Mouse (Mus musculus) monocyte, adult 2 months (primary cell): ENCODE data around the gene Tsc22d3.
A peak's percentile ranks its signal among the peaks of the same experiment; 100 is the strongest.
"Not testable (repeated sequence)": the region's sequence is repeated elsewhere in the genome, so short reads cannot be mapped to it uniquely, and the experiment has no call there.

Source experiments
- DNase-seq, 2 experiments: peaks; one replicate each; pipeline ENCODE4 v3.0.0; 2022; ENCODE audit warnings: low spot score in 2 of 2, low read depth in 1 of 2

Tsc22d3 gene

GRCm38 (mm10) chrX:140503905-140504304, 96.6 kb downstream of the Tsc22d3 start:
- DNase-seq, result peak; percentile 58 to 59

- no peak for DNase-seq
Measured at GRCm38 (mm10) chrX:140501401-140502301, 98.8 kb downstream of the Tsc22d3 start.

- DNase-seq, result no peak
Measured at GRCm38 (mm10) chrX:140500306-140500705, 100.2 kb downstream of the Tsc22d3 start.

GRCm38 (mm10) chrX:140498431-140498830, 102.0 kb downstream of the Tsc22d3 start:
- DNase-seq, result not testable (repeated sequence)

DNA sequence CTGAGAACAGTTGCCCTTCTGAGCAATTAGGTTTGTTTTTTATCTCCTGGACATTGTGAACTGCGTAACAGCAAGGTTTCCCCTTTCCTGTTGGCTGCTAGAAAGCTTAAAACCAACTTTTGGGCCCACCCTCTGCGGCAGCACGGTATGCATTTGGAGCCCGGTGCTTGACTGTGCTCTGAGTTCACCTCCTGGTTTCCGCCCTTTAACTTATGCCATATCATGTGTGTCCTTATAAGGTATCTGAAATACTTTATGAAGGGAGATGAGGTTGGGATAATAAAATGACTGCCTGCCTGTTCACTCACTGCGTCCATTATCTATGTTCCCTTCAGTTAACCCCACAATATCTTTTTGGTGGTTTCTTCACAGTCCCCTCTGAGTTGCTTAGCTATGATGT, 106.3 kb downstream of the Tsc22d3 start:
- DNase-seq, result no peak

DNA sequence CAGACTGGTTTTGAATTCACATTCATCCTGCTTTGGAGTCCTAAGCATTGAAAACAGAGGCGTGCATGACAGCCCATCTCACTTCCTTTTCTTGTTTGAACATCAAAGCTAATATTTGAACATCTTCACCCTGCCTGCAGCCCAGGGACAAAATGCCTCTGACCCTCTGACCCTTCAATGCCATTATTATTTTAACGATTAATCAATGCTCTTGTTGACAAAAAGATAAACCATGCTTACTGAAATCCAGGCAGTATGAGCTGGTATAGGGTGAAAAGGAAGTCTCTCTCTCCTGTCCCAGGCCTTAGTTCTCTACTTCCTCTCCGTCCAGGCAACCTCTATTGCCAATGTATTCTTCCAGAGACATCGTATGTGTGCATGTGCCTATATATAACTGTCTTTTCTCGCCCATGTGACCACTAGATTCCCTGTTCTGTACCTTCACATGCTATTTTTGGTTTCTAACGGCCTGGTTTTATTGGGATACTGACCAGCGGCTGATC, 106.9 kb downstream of the Tsc22d3 start:
- no peak for DNase-seq

DNA sequence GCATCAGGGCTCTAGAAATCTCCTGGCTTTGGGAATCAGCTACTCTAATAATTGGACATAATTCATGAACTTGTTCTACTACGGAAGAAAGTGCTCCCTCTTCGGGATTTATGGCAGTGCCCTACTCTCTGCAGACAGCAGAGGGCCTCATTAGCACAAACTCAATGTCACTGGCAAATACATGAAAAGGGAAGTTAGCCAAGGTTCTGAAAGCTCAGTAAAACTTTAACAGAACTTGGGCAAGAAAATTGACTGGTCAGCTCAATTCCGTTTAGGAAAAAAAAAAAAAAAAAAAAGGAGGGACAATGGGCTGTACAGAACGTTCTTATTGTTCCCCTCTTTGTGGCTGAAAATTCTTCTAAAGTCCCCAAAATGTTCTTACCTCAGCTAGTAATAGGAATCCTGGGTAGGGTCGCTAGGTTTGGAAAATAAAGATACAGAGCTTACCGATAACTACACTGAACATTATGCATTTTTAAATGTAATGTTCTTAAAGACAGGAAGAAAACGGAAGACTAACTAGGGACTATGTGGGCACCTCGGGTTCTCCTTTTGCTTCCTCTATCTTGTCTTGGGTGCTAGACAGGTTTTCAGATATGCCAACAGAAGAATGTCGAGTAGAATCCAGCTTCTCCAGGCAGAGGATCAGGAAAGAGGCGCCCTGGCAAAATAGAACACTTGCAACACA, 108.4 kb downstream of the Tsc22d3 start:
- DNase-seq, result no peak

DNA sequence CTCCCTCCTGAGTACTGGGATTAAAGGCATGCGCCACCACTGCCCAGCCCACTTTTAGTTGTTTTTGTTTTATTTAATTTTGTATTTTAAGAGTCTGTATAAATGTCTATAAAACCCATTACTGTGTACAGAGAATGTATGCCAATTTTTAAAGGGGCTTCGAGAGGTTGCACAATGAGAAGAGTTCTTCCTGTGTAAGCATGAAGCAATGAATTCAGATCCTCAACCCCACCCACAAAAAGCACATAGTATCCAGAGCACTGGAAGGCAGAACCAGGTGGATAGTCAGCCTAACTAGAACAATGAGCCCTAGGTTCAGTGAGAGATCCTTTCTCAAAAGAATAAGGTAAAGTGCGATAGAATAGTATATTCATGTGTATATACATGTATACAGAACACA, 110.3 kb downstream of the Tsc22d3 start:
- DNase-seq, result no peak
